Mouse (Mus musculus) forebrain, postnatal 0 days (tissue): ENCODE measurements around the gene Calcrl. TPM values are rescaled to one million over a fixed set of nuclear protein-coding genes. Genes with fewer than 3 reads are reported as not detected.

Source experiments
- ATAC-seq: fragments of 200-750 bp; cut with Nextera tagmentation; 2 replicates; pipeline ENCODE4 v1.8.0; 2017; ENCODE audit warnings: mild to moderate bottlenecking, moderate library complexity
- DNase-seq: peaks from one replicate; pipeline ENCODE4 v3.0.0-alpha.2; 2015
- H3K27ac ChIP-seq: fragments of 300-500 bp; sonication (generic); 2 replicates; pipeline ENCODE4 v1.5.1; 2014; ENCODE audit warnings: low read depth, mild to moderate bottlenecking, antibody characterized with exemption, low read length, moderate library complexity, mixed read lengths
- H3K27me3 ChIP-seq: fragments of 300-500 bp; sonication (generic); 2 replicates; pipeline ENCODE4 v1.6.1; 2014; ENCODE audit warnings: mild to moderate bottlenecking, low read length, mixed read lengths; ENCODE audit not compliant: insufficient read depth
- H3K36me3 ChIP-seq: fragments of 300-500 bp; sonication (generic); 2 replicates; pipeline ENCODE4 v1.6.1; 2014; ENCODE audit warnings: mild to moderate bottlenecking, moderate library complexity; ENCODE audit not compliant: insufficient read depth
- H3K4me1 ChIP-seq: fragments of 300-500 bp; sonication (generic); 2 replicates; pipeline ENCODE4 v1.6.1; 2014; ENCODE audit warnings: antibody characterized with exemption; ENCODE audit not compliant: insufficient read depth
- H3K4me2 ChIP-seq: fragments of 300-500 bp; sonication (generic); 2 replicates; pipeline ENCODE4 v1.6.1; 2014; ENCODE audit warnings: low read depth, mild to moderate bottlenecking, moderate library complexity
- H3K4me3 ChIP-seq: fragments of 300-500 bp; sonication (generic); 2 replicates; pipeline ENCODE4 v1.5.1; 2014; ENCODE audit warnings: low read depth, low read length, mixed read lengths
- H3K9ac ChIP-seq: fragments of 300-500 bp; sonication (generic); 2 replicates; pipeline ENCODE4 v1.6.1; 2014; ENCODE audit warnings: mild to moderate bottlenecking
- H3K9me3 ChIP-seq: fragments of 300-500 bp; sonication (generic); 2 replicates; pipeline ENCODE4 v1.6.1; 2016; ENCODE audit warnings: low read length
- CTCF ChIP-seq: sonication (generic); IDR thresholded peaks from 2 replicates; pipeline ENCODE4 v1.5.1; 2016; ENCODE audit warnings: antibody characterized with exemption, control low read depth, low read depth
- WGBS: fragments of 180-500 bp; shearing (Covaris S2); extraction: QIAGEN DNeasy Blood & Tissue Kit; methylation state at CpG from one replicate; pipeline ENCODE4 v1.1.7; 2014; 5-methylcytosine and 5-hydroxymethylcytosine counted together
- polyA plus RNA-seq: library from polyadenylated mRNA; unstranded; fragments of >200 nt; fragmentation: Nextera tagmentation; extraction: Ambion mirVana; gene quantifications from 2 replicates; pipeline ENCODE4 v1.2.1, GENCODE M21; 2015
- total RNA-seq: library from RNA; depleted of rRNA; stranded (reverse); fragments of >200 nt; gene quantifications from 2 replicates; pipeline ENCODE4 v1.2.3, GENCODE M21; 2014; rRNA removed

The Calcrl gene
- total and polyA plus RNA-seq, 2 experiments from 2014 or later: 6.1 to 14.1 TPM

DNA sequence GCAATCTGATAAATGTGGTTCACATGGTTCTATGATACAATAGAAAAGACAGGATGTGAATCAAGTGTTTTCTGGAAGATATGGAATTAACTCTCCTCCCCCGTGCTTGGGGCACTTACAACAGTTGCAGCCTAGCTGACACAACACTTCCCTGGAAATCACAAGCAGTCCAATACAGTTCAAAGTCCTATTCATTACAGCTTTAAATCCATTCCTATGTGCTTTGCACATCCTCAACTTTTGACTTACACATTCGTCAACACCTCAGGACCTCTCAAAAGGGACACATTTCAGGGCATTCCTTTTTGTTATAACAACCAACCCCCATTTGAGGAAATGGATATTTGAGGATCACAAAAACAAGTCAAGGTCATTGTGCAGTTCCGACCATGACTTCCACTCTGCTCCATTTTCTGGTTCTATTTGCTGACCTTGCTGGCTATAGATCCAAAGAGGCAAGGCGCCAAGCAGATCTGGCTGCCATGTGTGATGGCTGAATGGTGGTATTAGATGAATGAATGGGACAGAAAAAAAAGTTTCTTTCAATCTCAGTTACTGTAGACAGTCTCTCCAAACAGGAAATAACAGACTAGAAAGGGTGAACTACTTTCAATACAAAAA lies 108.9 kb downstream of the Calcrl start:
- no peak for TF ChIP-seq CTCF
- no peaks in the 10 kb centered on the region for H3K4me1 ChIP-seq
- H3K4me2 ChIP-seq: no peak overlapping the region
- H3K27ac ChIP-seq: no peak overlapping the region
- H3K27me3 ChIP-seq: no peaks in the 10 kb centered on the region
- 68% methylated on average over 4 of the region's 4 CpGs for WGBS
- H3K9me3 ChIP-seq: no peaks in the 10 kb centered on the region
- no peaks in the 10 kb centered on the region for H3K36me3 ChIP-seq
- H3K9ac ChIP-seq: no peak overlapping the region
- no peak for DNase-seq
- no peak overlapping the region for H3K4me3 ChIP-seq
- no peak for ATAC-seq

DNA sequence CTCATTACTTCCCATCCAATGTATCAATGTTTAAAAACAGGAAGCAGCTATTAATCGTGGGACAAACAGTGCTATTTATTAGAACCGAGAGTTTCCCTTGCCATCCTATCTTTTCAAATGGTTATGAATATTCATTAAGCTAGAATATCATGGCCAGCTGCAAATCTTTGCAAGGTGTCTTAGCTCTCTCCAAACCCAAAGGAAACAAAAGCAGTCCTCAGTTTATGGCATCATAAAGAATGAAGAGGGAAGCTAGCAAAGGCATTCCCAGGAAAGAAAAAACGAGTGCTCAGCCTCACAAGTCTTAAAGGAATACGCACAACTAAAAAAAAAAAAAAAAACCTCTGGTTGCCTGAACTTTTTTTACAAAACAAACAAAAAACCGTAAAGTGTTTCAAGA lies 128.7 kb downstream of the Calcrl start:
- 31% methylated on average over 5 of the region's 5 CpGs for WGBS

GRCm38 (mm10) chr2:84295068-84295467 lies 130.1 kb downstream of the Calcrl start:
- no peak for ATAC-seq
- TF ChIP-seq CTCF: no peak

More for the DNA sequence above, 128.7 kb downstream of the Calcrl start:
- Histone ChIP-seq H3K27me3 (no peaks in the 10 kb centered on the region), H3K4me2 (no peak overlapping the region), H3K27ac (0 out of 2 replicates have a peak overlapping the region, but pooled peaks have one; percentile 4), H3K4me3 (no peak overlapping the region), H3K9ac (no peak overlapping the region), H3K36me3 (no peaks in the 10 kb centered on the region), H3K4me1 (no peaks in the 10 kb centered on the region), H3K9me3 (no peaks in the 10 kb centered on the region)
- TF ChIP-seq CTCF: no peak
- DNase-seq (no peak), ATAC-seq (no peak)

DNA sequence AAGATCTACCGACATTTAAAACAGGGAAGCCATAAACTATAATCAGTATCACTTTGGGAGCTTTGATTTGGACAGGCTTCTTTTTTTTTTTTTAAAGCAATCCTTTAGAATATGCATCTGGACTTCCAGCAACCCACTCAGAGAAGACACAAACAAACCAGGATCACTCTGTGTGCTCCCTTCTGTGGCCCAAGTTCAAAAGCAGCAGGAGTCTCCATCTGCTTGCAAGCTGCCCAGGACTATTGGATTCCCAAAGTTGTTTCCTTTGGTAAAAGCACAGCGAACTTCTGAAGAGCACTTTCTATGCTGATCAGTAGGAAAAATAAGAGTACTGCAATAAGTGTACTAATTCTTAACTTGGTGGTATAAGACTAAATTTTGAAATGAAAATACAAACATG lies 130.6 kb downstream of the Calcrl start:
- WGBS: 63% methylated on average over 2 of the region's 2 CpGs
- DNase-seq (no peak), ATAC-seq (no peak)
- Histone ChIP-seq H3K9me3 (no peaks in the 10 kb centered on the region), H3K9ac (no peak overlapping the region), H3K27ac (no peak overlapping the region), H3K4me3 (no peak overlapping the region), H3K4me2 (no peak overlapping the region), H3K36me3 (no peaks in the 10 kb centered on the region), H3K27me3 (no peaks in the 10 kb centered on the region), H3K4me1 (no peaks in the 10 kb centered on the region)
- no peak for TF ChIP-seq CTCF

More at GRCm38 (mm10) chr2:84295068-84295467, 130.1 kb downstream of the Calcrl start:
- Histone ChIP-seq H3K9me3 (no peaks in the 10 kb centered on the region), H3K4me3 (no peak overlapping the region), H3K36me3 (no peaks in the 10 kb centered on the region), H3K4me1 (no peaks in the 10 kb centered on the region), H3K4me2 (no peak overlapping the region), H3K27ac (no peak overlapping the region), H3K9ac (no peak overlapping the region), H3K27me3 (no peaks in the 10 kb centered on the region)
- WGBS: 89% methylated on average over 2 of the region's 2 CpGs
- DNase-seq: no peak

- no peak for TF ChIP-seq CTCF
- no peak for DNase-seq
- Histone ChIP-seq H3K36me3 (no peaks in the 10 kb centered on the region), H3K9ac (no peak overlapping the region), H3K4me3 (no peak overlapping the region), H3K27me3 (no peaks in the 10 kb centered on the region), H3K4me2 (no peak overlapping the region), H3K4me1 (no peaks in the 10 kb centered on the region), H3K9me3 (no peaks in the 10 kb centered on the region), H3K27ac (no peak overlapping the region)
- WGBS: 95% methylated on average over 4 of the region's 4 CpGs
- ATAC-seq: no peak
Observed at GRCm38 (mm10) chr2:84292351-84293000, 132.7 kb downstream of the Calcrl start.

DNA sequence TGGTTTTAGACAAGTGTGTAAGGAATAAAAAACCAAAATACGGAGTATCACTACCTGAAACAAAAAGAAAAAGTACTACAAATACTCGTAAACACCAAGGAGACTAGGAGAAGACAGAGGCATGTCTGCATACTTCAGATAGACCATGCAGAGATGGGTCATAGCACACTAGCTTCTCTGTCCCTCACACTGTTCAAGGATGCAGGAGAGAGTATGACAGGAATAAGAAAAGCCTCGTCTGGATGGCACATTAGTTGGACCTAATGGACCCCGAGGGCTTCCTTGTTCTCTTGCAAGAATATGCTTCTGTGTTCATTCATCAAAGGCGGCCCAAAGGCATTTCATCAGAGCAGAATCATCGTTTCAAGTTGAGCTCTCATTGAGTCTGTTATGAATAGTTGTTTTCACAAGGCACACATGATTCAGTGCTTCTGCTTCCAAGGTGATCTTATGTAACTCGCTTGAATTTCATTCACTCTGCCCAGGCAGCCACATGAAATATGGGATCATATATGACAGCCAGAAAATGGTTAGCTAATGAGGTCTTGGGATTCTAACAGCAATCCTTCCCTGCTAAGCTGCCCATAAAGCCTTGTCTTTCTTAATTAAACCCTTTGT lies 136.2 kb downstream of the Calcrl start:
- no peak overlapping the region for H3K4me3 ChIP-seq
- DNase-seq (no peak), ATAC-seq (peak; percentile 48; the same call in 1 of the 2 replicates)
- no peak overlapping the region for H3K4me2 ChIP-seq
- WGBS: 40% methylated on average over 7 of the region's 7 CpGs
- no peaks in the 10 kb centered on the region for H3K27me3 ChIP-seq
- no peaks in the 10 kb centered on the region for H3K9me3 ChIP-seq
- no peak for TF ChIP-seq CTCF
- H3K27ac ChIP-seq: no peak overlapping the region
- no peaks in the 10 kb centered on the region for H3K4me1 ChIP-seq
- no peaks in the 10 kb centered on the region for H3K36me3 ChIP-seq
- H3K9ac ChIP-seq: no peak overlapping the region

Other genes with a start within 250 kb of the Calcrl start
- gene Tfpi, start 51.4 kb upstream of the Calcrl start, total RNA-seq: 11.6 and 16.2 TPM in 2 replicates
- 11.4 and 11.7 TPM in 2 replicates for gene Tfpi, start 51.4 kb upstream of the Calcrl start, polyA plus RNA-seq
- 86.2 and 87.7 TPM in 2 replicates for gene Ctnnd1, start 225.4 kb upstream of the Calcrl start, total RNA-seq
- 15.7 and 18.1 TPM in 2 replicates for gene Ctnnd1, start 225.4 kb upstream of the Calcrl start, polyA plus RNA-seq
- gene Btbd18, start 233.7 kb upstream of the Calcrl start, total RNA-seq: 0.10 TPM in 1 of 2 replicates, not detected in the other
- 0.13 and 0.25 TPM in 2 replicates for gene Btbd18, start 233.7 kb upstream of the Calcrl start, polyA plus RNA-seq
- gene Selenoh, start 245.4 kb upstream of the Calcrl start, total RNA-seq: 194 and 244 TPM in 2 replicates
- 228 and 259 TPM in 2 replicates for gene Selenoh, start 245.4 kb upstream of the Calcrl start, polyA plus RNA-seq